Mouse (Mus musculus) CD4-positive helper T cell, adult 2 months (primary cell): ENCODE measurements around the gene Ndufb7.
A peak's percentile ranks its signal among the peaks of the same experiment; 100 is the strongest.
"Not testable (repeated sequence)": the region's sequence is repeated elsewhere in the genome, so short reads cannot be mapped to it uniquely, and the experiment has no call there.

Experiments
- DNase-seq: peaks from one replicate; pipeline ENCODE4 v3.0.0-alpha.2; 2012; ENCODE audit warnings: low read depth, missing footprints, low spot score

Gene Ndufb7

GRCm38 (mm10) chr8:83566469-83567395 is at the start of gene Ndufb7:
Gene Ndufb7, plus strand, starts transcription at chr8:83566671.
- peak; percentile 91 for DNase-seq

GRCm38 (mm10) chr8:83520432-83520831 is 46.0 kb upstream of the Ndufb7 start:
- no peak for DNase-seq

DNA sequence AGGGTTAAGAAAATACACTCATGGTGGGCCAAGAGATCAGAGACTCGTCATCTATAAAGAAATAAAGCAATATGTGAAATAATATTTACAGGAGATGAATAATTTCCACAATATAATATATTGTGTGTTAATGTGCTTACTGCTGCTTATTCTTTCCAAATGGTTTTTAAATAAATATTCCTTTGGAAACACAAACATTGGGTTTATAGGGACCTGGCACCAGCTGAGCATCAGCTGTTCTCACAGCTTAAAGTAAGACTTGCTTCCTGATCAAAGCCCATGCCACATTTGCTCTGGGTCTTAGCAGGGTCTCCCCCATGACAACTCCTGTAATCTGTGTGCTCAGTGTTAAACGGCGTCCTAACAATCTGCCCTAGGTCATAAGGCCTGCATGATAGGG is 45.6 kb upstream of the Ndufb7 start:
- not testable (repeated sequence) for DNase-seq

DNA sequence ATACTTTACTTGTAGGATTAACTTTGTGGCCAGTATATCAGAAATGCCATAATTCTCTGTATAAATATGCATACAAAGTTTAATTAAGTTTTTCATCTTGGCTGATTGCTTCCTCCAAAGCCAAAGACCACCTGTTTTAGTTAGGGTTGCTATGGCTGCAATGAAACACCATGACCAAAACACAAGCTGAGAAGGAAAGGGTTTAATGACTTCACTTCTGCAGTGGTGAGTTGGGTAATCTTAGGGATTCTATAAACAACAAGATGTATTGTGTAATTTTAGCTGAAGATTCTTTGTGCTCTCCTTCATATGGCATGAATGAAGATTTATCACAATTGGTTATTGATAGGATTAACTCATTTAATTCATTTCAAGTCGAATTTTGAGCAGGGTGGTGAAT is 45.2 kb upstream of the Ndufb7 start:
- DNase-seq: no peak

- DNase-seq: no peak
Measured at GRCm38 (mm10) chr8:83534802-83535201, 31.7 kb upstream of the Ndufb7 start.

GRCm38 (mm10) chr8:83535736-83536135 is 30.7 kb upstream of the Ndufb7 start, which contains the start of gene Olfr370:
Gene Olfr370, plus strand, starts transcription at chr8:83535780.
- DNase-seq: no peak

GRCm38 (mm10) chr8:83562669-83563068 is 3.8 kb upstream of the Ndufb7 start:
- no peak for DNase-seq

GRCm38 (mm10) chr8:83563246-83563645 is 3.2 kb upstream of the Ndufb7 start:
- no peak for DNase-seq

GRCm38 (mm10) chr8:83565731-83566375 is 618 bp upstream of the Ndufb7 start:
- no peak for DNase-seq

DNA sequence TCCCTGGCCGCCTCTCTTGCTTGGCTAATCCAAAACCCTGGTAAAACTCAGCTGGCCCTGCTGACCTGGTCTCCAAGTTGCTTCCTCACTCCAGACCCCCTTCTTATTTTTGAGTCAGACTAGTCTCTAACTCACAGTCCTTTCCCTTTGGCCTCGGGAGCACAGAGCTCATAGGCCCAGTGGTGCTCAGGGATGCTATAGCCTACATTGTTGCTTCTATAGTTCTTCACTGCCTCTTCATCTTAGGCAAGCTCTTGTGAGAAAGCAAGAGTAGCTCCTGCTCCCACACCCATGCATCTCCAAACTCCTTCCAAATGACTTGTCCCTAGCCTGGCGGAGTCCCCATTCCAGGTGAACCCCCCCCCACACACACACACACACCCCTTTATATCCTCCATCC is 1.2 kb downstream of the Ndufb7 start:
- no peak for DNase-seq

DNA sequence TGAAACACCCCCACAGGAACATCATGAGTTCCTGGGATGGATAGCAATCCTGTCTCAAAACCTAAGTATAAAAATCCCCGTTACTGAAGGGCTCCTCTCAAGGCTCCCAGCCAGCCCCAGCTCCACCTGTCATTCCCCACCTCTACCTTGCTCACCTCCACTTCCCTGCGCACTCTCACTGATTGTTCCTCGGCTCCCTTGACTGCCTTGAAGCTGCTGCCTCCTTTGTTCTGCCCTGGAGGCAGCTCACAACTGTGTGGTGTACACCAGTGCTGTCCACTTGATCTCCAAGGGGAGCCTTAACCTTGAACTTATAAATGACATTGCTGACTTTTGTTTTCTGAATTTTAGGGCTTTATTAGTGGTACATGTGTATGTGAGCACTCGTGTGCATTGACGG is 1.7 kb downstream of the Ndufb7 start:
- no peak for DNase-seq

- no peak for DNase-seq
Measured at GRCm38 (mm10) chr8:83568755-83569154, 2.3 kb downstream of the Ndufb7 start.

- DNase-seq: no peak
Measured at GRCm38 (mm10) chr8:83569165-83569564, 2.7 kb downstream of the Ndufb7 start.

- no peak for DNase-seq
Measured at GRCm38 (mm10) chr8:83570272-83571000, 4.0 kb downstream of the Ndufb7 start.

DNA sequence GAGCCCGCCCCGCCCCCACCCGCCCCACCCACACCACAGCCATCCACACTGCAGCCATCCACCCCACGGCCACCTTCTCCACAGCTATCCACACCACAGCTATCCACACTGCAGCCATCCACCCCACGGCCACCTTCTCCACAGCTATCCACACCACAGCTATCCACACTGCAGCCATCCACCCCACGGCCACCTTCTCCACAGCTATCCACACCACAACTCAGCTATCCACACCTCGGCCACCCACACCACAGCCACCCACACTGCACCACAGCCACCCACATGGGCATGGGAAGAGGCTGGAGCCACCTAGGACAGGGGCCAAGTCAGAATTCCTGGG is 4.5 kb downstream of the Ndufb7 start:
- not testable (repeated sequence) for DNase-seq

DNA sequence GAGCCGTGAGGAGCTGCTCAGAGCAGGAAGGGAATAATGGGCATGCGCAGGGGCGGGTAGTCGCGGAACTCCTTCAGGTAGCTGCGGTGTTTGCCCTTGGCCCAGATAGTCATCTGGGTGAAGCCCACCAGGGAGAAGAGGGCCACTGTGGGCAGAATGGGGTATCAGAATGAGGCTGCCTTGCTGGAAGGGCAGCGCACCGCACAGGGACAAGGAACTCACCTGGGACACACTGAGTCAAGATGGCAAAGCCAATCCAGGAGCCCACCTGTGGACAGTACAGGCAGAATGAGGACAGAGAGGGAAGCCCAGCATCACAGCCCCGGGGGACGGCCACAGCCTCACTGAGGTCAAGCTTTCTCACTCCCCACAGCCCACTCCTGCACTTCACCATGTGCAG is 5.3 kb downstream of the Ndufb7 start:
- DNase-seq: no peak

- DNase-seq: no peak
Measured at GRCm38 (mm10) chr8:83572246-83572812, 5.9 kb downstream of the Ndufb7 start.

- peak; percentile 86 for DNase-seq
Measured at GRCm38 (mm10) chr8:83573140-83573875, 6.8 kb downstream of the Ndufb7 start.

- DNase-seq: no peak
Measured at GRCm38 (mm10) chr8:83574631-83575315, 8.3 kb downstream of the Ndufb7 start.
